Mouse (Mus musculus): ENCODE results near the gene Tnxb.

GRCm38 (mm10) chr17:34643379-34643778 lies 27.0 kb upstream of the Tnxb start:
- no peak for TF ChIP-seq CTCF (IDR thresholded peaks at IDR 0.05; ENCODE audit: low read depth, low read length)
- no peak for TF ChIP-seq POLR2A (IDR thresholded peaks at IDR 0.05; ENCODE audit: extremely low read depth, insufficient read depth, low read length)

Data from liver, adult 2 months (tissue).